ENCODE assay signal across 8 mouse cellular contexts in the genomic region with DNA sequence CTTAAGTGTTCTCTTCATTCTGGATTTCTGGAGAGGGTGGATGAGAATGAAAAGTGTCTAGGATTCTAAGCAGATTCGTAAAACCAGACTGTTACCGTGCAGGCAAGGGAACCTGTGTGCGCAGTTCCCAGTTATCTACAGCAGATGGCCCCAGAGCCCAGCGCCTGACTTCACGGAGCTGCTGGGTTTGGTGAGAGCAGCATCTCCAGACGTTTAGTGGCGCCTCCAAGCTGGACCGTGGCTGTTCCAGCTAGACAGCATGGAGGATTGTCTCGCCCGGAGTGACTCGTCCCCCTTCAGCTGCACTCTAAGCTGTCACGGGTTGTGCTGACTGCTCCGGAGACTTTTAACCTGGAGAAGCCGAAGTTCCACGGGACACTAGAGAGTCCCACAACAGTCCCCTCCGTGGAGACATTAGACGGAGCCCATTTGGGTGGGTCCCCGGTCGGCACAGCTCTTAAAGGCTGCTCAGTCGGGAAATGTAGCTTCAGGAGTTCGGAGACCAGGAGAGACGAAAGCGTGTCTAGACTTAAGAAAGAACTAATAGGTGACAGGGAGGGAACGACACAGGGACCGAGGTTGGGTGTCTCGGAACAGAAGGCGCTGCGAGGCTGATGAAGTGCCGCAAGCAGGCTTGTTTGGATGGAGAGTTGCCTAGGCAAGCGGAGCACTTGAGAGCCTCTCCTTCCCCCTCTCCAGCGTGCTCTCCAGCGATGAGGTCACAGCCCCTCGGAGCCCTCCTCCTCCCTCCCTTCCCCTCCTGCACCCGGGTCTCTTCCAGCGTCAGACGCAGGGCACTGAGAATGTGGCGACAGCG. TPM values are rescaled to one million over a fixed set of nuclear protein-coding genes. Genes with fewer than 3 reads are reported as not detected.
DNase-seq lines count a peak whose midpoint lies in the region; ATAC-seq lines count a peak whose summit lies in the region.

No protein-coding gene starts in this region.

- no peaks in the 10 kb centered on the region for H3K36me3 ChIP-seq in hindbrain, embryonic 16.5 days (ENCODE audit: control insufficient read depth, insufficient read depth, low read length)

- ATAC-seq in hindbrain, embryonic 16.5 days: peak; percentile 97

- DNase-seq in ZHBTc4 (ENCODE audit: low read depth, low spot score): peak; percentile 90
- DNase-seq in cerebellum, postnatal 36 days: peak; percentile 67 to 73
- DNase-seq in frontal cortex, postnatal 36 days (ENCODE audit: low spot score in 2 of 2): peak; percentile 72 to 90
- peak; percentile 62 for DNase-seq in left cerebral cortex, adult 11 months (ENCODE audit: low spot score)
- DNase-seq in lung, postnatal 25 days (ENCODE audit: low spot score): peak; percentile 49
- DNase-seq in retina, postnatal 1 day: peak; percentile 91
- peak; percentile 38 to 71 for DNase-seq in urinary bladder, postnatal 36 days (ENCODE audit: low spot score in 2 of 2)

- H3K4me3 ChIP-seq in hindbrain, embryonic 16.5 days (ENCODE audit: low read length): peak overlapping the region; percentile 47

- H3K4me2 ChIP-seq in hindbrain, embryonic 16.5 days (ENCODE audit: low read length): peak overlapping the region; percentile 94

- H3K27ac ChIP-seq in hindbrain, embryonic 16.5 days (ENCODE audit: low read depth, low read length): no peak overlapping the region

- H3K9me3 ChIP-seq in hindbrain, embryonic 16.5 days (ENCODE audit: control insufficient read depth, low read length): no peaks in the 10 kb centered on the region

- H3K4me1 ChIP-seq in hindbrain, embryonic 16.5 days (ENCODE audit: control insufficient read depth, insufficient read depth, low read depth, low read length): peaks cover 4% of the 10 kb centered on the region

- WGBS in hindbrain, embryonic 16.5 days: under 1% methylated on average over 36 of the region's 38 CpGs

- H3K27me3 ChIP-seq in hindbrain, embryonic 16.5 days (replicated peaks; ENCODE audit: control insufficient read depth, insufficient read depth, low read length): peaks cover 7% of the 10 kb centered on the region

- H3K9ac ChIP-seq in hindbrain, embryonic 16.5 days (ENCODE audit: low read depth, low read length): peak overlapping the region; percentile 52

RNA-seq across cellular contexts. Expression of a gene that starts 16.1 kb away (rescaled TPM):
- 0.69 and 0.78 TPM in 2 replicates for polyA plus RNA-seq in hindbrain, embryonic 16.5 days (2015; fragmentation: Nextera tagmentation; extraction: Ambion mirVana)

RNA-seq across cellular contexts. Expression of a gene that starts 16.2 kb away (rescaled TPM):
- polyA plus RNA-seq in hindbrain, embryonic 16.5 days (2015; fragmentation: Nextera tagmentation; extraction: Ambion mirVana): 4.2 and 4.7 TPM in 2 replicates
